Mouse (Mus musculus): Measurements from ENCODE around the gene Tvp23b.

GRCm38 (mm10) chr11:62869201-62869600 lies 10.1 kb upstream of the Tvp23b start:
- TF ChIP-seq CTCF (IDR thresholded peaks at IDR 0.05) (no peak), EP300 (IDR thresholded peaks at IDR 0.05) (no peak)

Data from lung, postnatal 0 days (tissue).